Mouse (Mus musculus): ENCODE measurements at regions not wholly inside any gene's neighbourhood (a gene's known extent, or its start where the extent isn't known, plus 50 kb on each side); places are given as distances from the start of the nearest gene placed in this dataset.
A peak's percentile ranks its signal among the peaks of the same experiment; 100 is the strongest.

GRCm38 (mm10) chr5:141137716-141138115, 103.6 kb upstream of the Sdk1 start:
- DNase-seq (ENCODE audit: low spot score): no peak

- peak; percentile 66 for DNase-seq (ENCODE audit: low spot score)
Observed at GRCm38 (mm10) chr5:141138771-141139360, 102.4 kb upstream of the Sdk1 start.

- no peak for DNase-seq (ENCODE audit: low spot score)
Observed at GRCm38 (mm10) chr5:141139361-141139912, 101.9 kb upstream of the Sdk1 start.

GRCm38 (mm10) chr5:141160391-141160790, 80.9 kb upstream of the Sdk1 start:
- no peak for DNase-seq (ENCODE audit: low spot score)

GRCm38 (mm10) chr5:141160956-141161355, 80.3 kb upstream of the Sdk1 start:
- DNase-seq (ENCODE audit: low spot score): no peak

GRCm38 (mm10) chr5:141182442-141182841, 58.8 kb upstream of the Sdk1 start:
- no peak for DNase-seq (ENCODE audit: low spot score)

- no peak for DNase-seq (ENCODE audit: low spot score)
Observed at GRCm38 (mm10) chr5:141189033-141189432, 52.3 kb upstream of the Sdk1 start.
